Mouse (Mus musculus) hindbrain, embryonic 14.5 days (tissue): ENCODE measurements around the gene Gabbr2. TPM values are rescaled to one million over a fixed set of nuclear protein-coding genes. Genes with fewer than 3 reads are reported as not detected.
A peak's percentile ranks its signal among the peaks of the same experiment; 100 is the strongest.

Experiments used
- ATAC-seq: fragments of 200-750 bp; cut with Nextera tagmentation; 2 replicates; pipeline ENCODE4 v1.8.0; 2017; ENCODE audit warnings: moderate number of reproducible peaks, mild to moderate bottlenecking, moderate TSS enrichment, moderate library complexity; ENCODE audit not compliant: low FRiP score
- DNase-seq: peaks from one replicate; pipeline ENCODE4 v3.0.0-alpha.2; 2015; ENCODE audit warnings: low spot score
- H3K27ac ChIP-seq: fragments of 300-500 bp; sonication (generic); 2 replicates; pipeline ENCODE4 v1.5.1; 2014; ENCODE audit warnings: mild to moderate bottlenecking, moderate library complexity
- H3K27me3 ChIP-seq: fragments of 300-500 bp; sonication (generic); 2 replicates; pipeline ENCODE4 v1.6.1; 2014; ENCODE audit warnings: mild to moderate bottlenecking, low read length, mixed read lengths; ENCODE audit not compliant: control insufficient read depth, insufficient read depth
- H3K36me3 ChIP-seq: fragments of 300-500 bp; sonication (generic); replicated peaks from 2 replicates; pipeline ENCODE4 v1.6.1; 2014; ENCODE audit not compliant: control insufficient read depth, insufficient read depth
- H3K4me1 ChIP-seq: fragments of 300-500 bp; sonication (generic); replicated peaks from 2 replicates; pipeline ENCODE4 v1.6.1; 2014; ENCODE audit warnings: antibody characterized with exemption, low read length, mixed read lengths; ENCODE audit not compliant: control insufficient read depth, insufficient read depth
- H3K4me2 ChIP-seq: fragments of 300-500 bp; sonication (generic); replicated peaks from 2 replicates; pipeline ENCODE4 v1.6.1; 2014; ENCODE audit warnings: mild to moderate bottlenecking, moderate library complexity
- H3K4me3 ChIP-seq: fragments of 300-500 bp; sonication (generic); replicated peaks from 2 replicates; pipeline ENCODE4 v1.5.1; 2014; ENCODE audit warnings: mild to moderate bottlenecking, low read length
- H3K9ac ChIP-seq: fragments of 300-500 bp; sonication (generic); 2 replicates; pipeline ENCODE4 v1.6.1; 2014
- H3K9me3 ChIP-seq: fragments of 300-500 bp; sonication (generic); 2 replicates; pipeline ENCODE4 v1.6.1; 2016; ENCODE audit warnings: low read length; ENCODE audit not compliant: control insufficient read depth
- WGBS: fragments of 180-500 bp; shearing (Covaris S2); extraction: QIAGEN DNeasy Blood & Tissue Kit; methylation state at CpG from one replicate; pipeline ENCODE4 v1.1.7; 2014; 5-methylcytosine and 5-hydroxymethylcytosine counted together
- polyA plus RNA-seq: library from polyadenylated mRNA; unstranded; fragments of >200 nt; fragmentation: Nextera tagmentation; extraction: Ambion mirVana; gene quantifications from 2 replicates; pipeline ENCODE4 v1.2.1, GENCODE M21; 2014

Gabbr2 gene
- polyA plus RNA-seq, 1 experiment from 2014 or later, result 13.3 TPM

- no peaks in the 10 kb centered on the region for H3K9me3 ChIP-seq
- H3K4me2 ChIP-seq, result no peak overlapping the region
- H3K36me3 ChIP-seq, result peaks cover 29% of the 10 kb centered on the region
- 80% methylated on average over 10 of the region's 10 CpGs for WGBS
- H3K4me3 ChIP-seq, result no peak overlapping the region
- H3K27ac ChIP-seq, result no peak overlapping the region
- no peaks in the 10 kb centered on the region for H3K4me1 ChIP-seq
- ATAC-seq (no peak), DNase-seq (no peak)
- H3K9ac ChIP-seq, result no peak overlapping the region
- no peaks in the 10 kb centered on the region for H3K27me3 ChIP-seq
Measured at GRCm38 (mm10) chr4:47022804-47023603, 31.3 kb upstream of the Gabbr2 start.

- Histone ChIP-seq H3K27ac (no peak overlapping the region), H3K4me2 (no peak overlapping the region), H3K27me3 (no peaks in the 10 kb centered on the region), H3K4me3 (no peak overlapping the region), H3K9ac (no peak overlapping the region), H3K4me1 (no peaks in the 10 kb centered on the region), H3K36me3 (peaks cover 35% of the 10 kb centered on the region), H3K9me3 (no peaks in the 10 kb centered on the region)
- DNase-seq, result no peak
- WGBS, result 9% methylated on average over 5 of the region's 5 CpGs
- no peak for ATAC-seq
Measured at GRCm38 (mm10) chr4:47020563-47020962, 28.9 kb upstream of the Gabbr2 start.

- no peak overlapping the region for H3K4me3 ChIP-seq
- ATAC-seq, result no peak
- peaks cover 14% of the 10 kb centered on the region for H3K4me1 ChIP-seq
Measured at GRCm38 (mm10) chr4:47015156-47015555, 23.5 kb upstream of the Gabbr2 start.

GRCm38 (mm10) chr4:47012476-47012875 lies 20.8 kb upstream of the Gabbr2 start:
- DNase-seq, result no peak
- Histone ChIP-seq H3K27me3 (no peaks in the 10 kb centered on the region), H3K9me3 (no peaks in the 10 kb centered on the region), H3K4me1 (peaks cover 14% of the 10 kb centered on the region), H3K9ac (no peak overlapping the region), H3K27ac (no peak overlapping the region), H3K4me3 (no peak overlapping the region), H3K4me2 (no peak overlapping the region), H3K36me3 (peaks cover 18% of the 10 kb centered on the region)
- ATAC-seq, result no peak
- WGBS, result 48% methylated on average over 10 of the region's 10 CpGs

More at GRCm38 (mm10) chr4:47015156-47015555, 23.5 kb upstream of the Gabbr2 start:
- Histone ChIP-seq H3K4me2 (no peak overlapping the region), H3K9me3 (no peaks in the 10 kb centered on the region), H3K9ac (no peak overlapping the region), H3K27ac (no peak overlapping the region), H3K36me3 (peaks cover 22% of the 10 kb centered on the region), H3K27me3 (no peaks in the 10 kb centered on the region)
- no peak for DNase-seq
- 80% methylated on average over 3 of the region's 3 CpGs for WGBS

- 0 out of 2 replicates have a peak overlapping the region, but pooled peaks have one; percentile 16 for H3K27ac ChIP-seq
- peaks cover 14% of the 10 kb centered on the region for H3K4me1 ChIP-seq
- WGBS, result 62% methylated on average over 12 of the region's 12 CpGs
- H3K4me2 ChIP-seq, result no peak overlapping the region; the same call in 1 of the 2 replicates
- ATAC-seq (no peak; the same call in 1 of the 2 replicates), DNase-seq (peak; percentile 53)
- H3K9ac ChIP-seq, result peak overlapping the region; percentile 9; the same call in 1 of the 2 replicates
- H3K27me3 ChIP-seq, result no peaks in the 10 kb centered on the region
- no peak overlapping the region for H3K4me3 ChIP-seq
- 0 out of 2 replicates have a peak, but pooled peaks cover 1% of the 10 kb centered on the region for H3K36me3 ChIP-seq
- no peaks in the 10 kb centered on the region for H3K9me3 ChIP-seq
Measured at GRCm38 (mm10) chr4:47010400-47011231, 18.9 kb upstream of the Gabbr2 start.

- Histone ChIP-seq H3K4me3 (no peak overlapping the region), H3K36me3 (no peaks in the 10 kb centered on the region), H3K27ac (no peak overlapping the region), H3K9ac (no peak overlapping the region), H3K9me3 (no peaks in the 10 kb centered on the region), H3K4me2 (no peak overlapping the region), H3K27me3 (no peaks in the 10 kb centered on the region), H3K4me1 (no peaks in the 10 kb centered on the region)
- 83% methylated on average over 8 of the region's 8 CpGs for WGBS
- ATAC-seq (no peak), DNase-seq (no peak)
Measured at GRCm38 (mm10) chr4:47000626-47001395, 9.1 kb upstream of the Gabbr2 start.

- 74% methylated on average over 2 of the region's 2 CpGs for WGBS
- Histone ChIP-seq H3K9ac (no peak overlapping the region), H3K4me2 (no peak overlapping the region), H3K4me3 (no peak overlapping the region), H3K9me3 (no peaks in the 10 kb centered on the region), H3K4me1 (no peaks in the 10 kb centered on the region), H3K27ac (no peak overlapping the region), H3K27me3 (peaks cover 17% of the 10 kb centered on the region), H3K36me3 (no peaks in the 10 kb centered on the region)
- DNase-seq (no peak), ATAC-seq (no peak)
Measured at GRCm38 (mm10) chr4:46997969-46998368, 6.3 kb upstream of the Gabbr2 start.

- ATAC-seq (no peak), DNase-seq (peak; percentile 46)
- H3K9ac ChIP-seq, result peak overlapping the region; percentile 80
- H3K9me3 ChIP-seq, result no peaks in the 10 kb centered on the region
- peaks cover 32% of the 10 kb centered on the region for H3K27me3 ChIP-seq
- H3K4me1 ChIP-seq, result peaks cover 25% of the 10 kb centered on the region; the same call in 1 of the 2 replicates
- H3K4me3 ChIP-seq, result peak overlapping the region; percentile 57; the same call in 1 of the 2 replicates
- no peaks in the 10 kb centered on the region for H3K36me3 ChIP-seq
- H3K27ac ChIP-seq, result no peak overlapping the region
- H3K4me2 ChIP-seq, result peak overlapping the region; percentile 70
- 6% methylated on average over 8 of the region's 8 CpGs for WGBS
Measured at GRCm38 (mm10) chr4:46992827-46993473, 1.3 kb upstream of the Gabbr2 start.
